Mouse (Mus musculus): ENCODE results near the gene Nudcd2.
A peak's percentile ranks its signal among the peaks of the same experiment; 100 is the strongest.
"Not testable (repeated sequence)": the region's sequence is repeated elsewhere in the genome, so short reads cannot be mapped to it uniquely, and the experiment has no call there.

Nudcd2 gene

DNA sequence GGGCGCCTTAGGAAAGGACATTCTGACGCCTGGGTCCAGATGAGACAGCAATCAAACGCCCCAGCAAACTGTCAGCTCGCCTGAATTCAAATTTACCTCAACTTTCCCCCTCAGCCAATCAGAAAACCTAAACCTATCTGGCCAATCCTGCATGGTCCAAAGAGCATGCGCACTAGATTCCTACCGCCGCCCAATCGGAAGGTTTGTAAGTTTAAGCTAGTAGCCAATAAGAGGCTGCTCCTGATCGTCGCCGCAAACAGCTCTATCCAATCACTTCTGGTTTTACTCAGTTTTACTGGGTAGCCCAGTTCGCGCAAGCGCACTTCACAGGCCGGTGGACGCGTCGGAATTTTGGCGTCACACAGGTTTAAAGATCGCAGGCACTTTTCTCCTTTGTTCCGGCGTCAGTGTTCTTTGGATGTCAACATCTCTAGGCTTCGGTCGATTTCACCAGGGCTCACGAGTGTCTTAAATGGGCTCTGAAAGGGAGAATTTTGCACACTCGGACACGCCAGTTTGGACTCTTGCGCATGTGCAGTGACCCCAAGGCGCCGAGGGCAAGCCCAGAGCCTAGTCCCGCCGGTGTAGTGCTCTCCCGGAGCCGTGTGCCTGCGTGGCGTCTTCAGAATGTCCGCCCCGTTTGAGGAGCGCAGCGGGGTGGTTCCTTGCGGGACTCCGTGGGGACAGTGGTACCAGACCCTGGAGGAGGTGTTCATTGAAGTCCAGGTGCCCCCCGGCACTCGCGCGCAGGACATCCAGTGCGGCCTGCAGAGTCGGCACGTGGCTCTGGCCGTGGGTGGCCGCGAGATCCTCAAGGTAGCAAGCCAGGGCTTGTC is at the start of gene Nudcd2, which contains the start of gene Hmmr:
Gene Nudcd2 (plus strand): TSS at position 329 of the 836 bp plus-strand sequence.
Gene Hmmr (minus strand): TSS at position 84 of the 836 bp plus-strand sequence.
- peak; percentile 99 for DNase-seq (ENCODE audit: low read depth)

DNA sequence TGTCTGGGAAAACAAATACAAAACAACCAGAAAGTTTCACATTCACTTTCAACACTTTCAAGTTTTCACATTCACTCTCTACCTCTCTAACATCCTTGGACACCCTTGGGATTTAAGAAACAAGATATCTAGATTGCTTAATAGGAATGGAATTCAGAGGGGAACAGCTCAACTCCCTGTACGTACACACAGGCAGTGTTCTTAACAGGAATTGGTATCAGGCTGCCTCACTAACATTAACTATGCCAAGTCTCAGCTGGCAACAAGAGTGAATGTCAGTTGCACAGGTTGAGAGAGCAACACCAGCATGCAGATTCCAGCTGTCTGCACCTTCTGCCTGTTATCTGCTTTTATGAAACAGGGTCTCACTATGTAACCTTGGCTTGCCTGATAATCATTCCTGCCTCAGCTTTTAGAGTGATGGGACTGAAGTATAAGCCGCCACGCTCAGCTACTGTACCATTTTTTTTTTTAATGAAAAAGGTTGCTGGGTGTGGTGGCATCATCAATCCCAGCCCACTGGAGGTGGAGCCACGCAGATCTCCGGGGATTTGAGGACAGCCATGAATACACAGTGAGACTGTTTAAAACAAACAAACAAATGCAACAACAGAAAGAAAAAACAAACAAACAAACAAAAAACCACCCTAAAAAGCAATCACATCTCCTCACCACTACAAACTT is 42.9 kb upstream of the Nudcd2 start:
- DNase-seq (ENCODE audit: low read depth), result peak; percentile 43

DNA sequence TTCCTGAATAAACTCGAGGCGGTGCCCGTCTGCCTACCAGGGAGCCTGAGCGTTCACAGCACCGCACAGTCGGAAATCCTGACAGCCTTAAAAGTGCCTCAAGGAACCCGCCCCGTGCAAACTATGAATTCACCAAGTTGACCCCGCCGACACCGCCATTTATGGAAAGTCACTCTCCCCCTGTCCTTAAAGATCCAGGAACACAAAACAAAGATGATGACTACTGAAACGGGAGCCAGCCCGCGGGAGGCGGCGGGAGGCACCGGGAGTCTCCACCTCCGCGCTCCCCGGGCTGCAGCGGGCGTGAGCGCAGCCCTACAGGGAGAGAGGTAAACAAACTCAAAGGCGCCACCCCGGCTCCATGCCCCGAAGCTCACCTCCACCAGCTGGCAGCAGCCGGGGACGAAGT is 41.4 kb upstream of the Nudcd2 start:
- DNase-seq (ENCODE audit: low read depth), result no peak

DNA sequence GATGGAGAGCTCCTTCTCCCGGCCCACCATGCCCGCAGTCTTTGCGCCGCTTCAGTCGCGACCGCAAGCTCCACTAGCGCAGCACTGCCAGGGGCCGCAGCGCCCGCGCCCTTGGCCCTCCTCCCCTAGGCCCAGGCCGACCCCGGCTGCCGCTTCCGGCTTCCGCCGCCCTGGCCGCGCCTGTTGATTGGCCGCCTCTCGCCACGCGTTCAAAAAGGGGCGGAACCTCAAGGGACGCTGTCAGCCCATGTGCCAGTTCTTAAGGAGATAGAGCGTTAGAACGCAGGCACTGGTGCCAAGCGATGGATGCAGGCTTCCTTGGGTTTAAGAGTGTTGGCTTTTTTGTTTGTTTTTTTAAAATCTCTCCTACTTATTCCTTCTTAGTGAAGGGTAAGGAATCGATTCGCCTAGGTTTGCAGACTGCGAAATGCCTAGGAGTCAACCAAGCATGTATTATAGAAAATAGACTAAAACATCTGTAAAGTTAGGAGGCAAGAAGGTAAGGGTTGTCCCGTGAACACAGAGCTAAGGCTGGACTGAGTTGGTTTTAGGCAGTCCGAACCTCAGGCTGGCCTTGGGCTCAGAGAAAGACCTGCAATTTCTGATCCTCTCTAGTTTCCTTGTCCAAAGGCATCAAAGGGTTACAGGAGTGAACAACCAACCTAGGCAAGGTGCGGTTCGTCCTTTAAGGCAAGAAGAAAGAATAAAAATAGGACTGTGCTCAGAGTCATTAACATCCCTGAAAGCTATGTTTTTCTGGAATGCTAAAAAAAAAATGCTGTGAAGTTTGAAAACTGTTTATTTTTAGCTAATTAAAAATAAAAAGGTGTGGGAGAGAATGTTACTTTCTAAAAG is 40.7 kb upstream of the Nudcd2 start:
- peak; percentile 96 for DNase-seq (ENCODE audit: low read depth)

DNA sequence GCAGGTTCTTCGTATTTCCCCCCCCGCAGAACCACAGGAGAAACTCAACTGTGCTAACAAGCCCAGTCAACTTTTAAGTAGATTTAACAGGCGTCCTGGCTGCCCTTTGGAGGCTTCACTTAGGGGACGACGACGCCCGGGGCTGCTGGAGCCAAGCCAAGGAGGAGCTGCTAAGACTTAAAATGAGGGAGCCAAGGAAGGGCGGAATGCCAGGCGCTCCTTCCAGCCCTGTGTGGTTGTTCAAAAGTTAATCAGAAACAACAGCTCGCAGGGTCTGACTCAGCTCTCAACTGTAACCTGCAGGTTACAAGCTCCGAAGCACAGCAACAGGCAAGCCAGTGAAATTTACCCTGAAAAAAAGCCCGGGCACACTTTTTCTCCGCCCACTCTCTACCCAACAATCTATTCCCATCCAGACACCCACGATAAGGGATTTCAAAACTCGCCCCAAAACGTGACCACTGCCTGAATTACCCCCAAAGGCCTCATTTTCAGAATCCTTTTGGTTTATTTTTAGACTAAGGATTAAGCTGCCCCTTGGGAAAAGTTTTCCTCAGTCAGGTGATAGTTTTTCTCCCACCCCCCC is 40.0 kb upstream of the Nudcd2 start:
- peak; percentile 61 for DNase-seq (ENCODE audit: low read depth)

DNA sequence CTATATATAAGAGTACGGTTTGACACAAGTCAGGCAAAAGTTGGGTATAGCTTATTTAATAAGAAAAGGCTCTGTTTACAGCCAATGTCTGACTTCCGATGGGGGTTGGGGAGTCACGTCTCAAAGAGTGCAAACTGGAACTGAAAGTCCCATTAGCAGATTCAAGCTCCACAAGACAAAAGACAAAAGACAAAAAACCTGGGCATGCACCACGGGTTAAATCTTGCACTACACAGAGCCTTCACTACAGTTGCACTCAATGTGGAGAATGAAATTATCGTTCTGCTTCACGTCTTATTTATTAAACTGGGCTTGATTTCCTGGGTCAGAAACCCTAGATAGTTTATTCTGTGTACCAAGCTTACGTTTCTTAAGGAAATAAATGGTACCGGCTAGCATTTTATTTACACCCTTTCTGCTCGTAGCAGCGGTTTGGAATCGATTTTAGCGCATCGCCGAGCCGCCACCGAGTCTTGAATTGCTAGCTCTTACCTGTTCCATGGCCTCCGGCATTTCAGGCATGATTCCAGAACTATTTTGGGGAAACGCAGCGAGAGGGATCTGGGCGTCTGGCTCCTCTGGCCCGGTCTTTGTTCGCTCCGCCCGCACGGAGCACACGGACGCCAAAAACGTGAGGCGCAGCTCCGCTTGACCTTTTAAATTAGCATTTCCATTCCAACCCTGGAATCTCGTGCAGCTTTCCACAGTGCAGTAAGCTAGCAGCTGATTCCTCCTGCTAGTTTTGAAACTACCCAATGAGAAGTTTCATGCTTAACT is 39.0 kb upstream of the Nudcd2 start:
- DNase-seq (ENCODE audit: low read depth), result peak; percentile 87

DNA sequence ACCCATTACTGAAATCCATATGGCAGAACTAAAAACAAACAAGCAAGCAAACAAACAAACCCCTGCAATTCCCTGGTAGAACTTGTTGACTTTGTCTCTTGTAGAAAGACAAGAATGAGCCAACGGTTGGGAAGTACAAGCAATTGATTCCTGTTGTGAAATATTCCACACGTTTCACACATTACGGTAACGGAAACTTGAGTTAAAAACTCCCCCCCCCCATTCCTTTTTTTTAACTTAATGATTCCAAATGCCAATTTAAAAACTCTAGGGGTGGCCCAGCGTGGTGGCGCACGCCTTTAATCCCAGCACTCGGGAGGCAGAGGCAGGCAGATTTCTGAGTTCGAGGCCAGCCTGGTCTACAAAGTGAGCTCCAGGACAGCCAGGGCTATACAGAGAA is 38.4 kb upstream of the Nudcd2 start, which contains the start of gene Mat2b:
Gene Mat2b (minus strand): TSS at position 101 of the 400 bp plus-strand sequence.
- no peak for DNase-seq (ENCODE audit: low read depth)

DNA sequence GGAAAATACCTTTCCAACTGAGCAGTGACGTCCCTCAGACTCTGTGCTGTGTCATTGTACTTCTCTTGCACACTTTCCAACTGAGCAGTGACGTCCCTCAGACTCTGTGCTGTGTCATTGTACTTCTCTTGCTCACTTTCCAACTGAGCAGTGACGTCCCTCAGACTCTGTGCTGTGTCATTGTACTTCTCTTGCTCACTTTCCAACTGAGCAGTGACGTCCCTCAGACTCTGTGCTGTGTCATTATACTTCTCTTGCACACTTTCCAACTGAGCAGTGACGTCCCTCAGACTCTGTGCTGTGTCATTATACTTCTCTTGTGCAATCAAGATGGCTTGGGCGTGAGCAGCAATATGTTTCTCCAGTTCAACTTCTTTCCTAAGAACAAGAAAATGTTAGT is 23.6 kb upstream of the Nudcd2 start:
- not testable (repeated sequence) for DNase-seq (ENCODE audit: low read depth)

DNA sequence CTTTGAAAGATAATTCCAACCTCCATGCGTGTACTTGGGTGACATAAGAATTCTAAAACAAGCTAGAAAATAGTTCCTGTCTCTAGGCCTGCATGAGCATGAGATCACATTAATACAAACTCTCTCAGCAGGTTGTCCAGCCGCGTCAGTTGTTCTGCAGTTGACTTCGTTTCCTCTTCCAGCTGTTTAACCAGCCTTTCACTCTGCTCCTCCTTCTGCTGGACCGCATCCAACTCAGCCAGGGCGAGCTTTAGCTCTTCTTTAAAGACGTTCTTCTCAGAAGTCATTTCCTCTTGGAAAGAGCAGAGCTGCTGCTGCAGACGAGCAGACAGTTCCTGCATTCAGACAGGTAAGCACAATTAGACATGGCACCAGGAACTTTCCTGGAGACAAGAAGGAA is 19.6 kb upstream of the Nudcd2 start:
- DNase-seq (ENCODE audit: low read depth), result no peak

DNA sequence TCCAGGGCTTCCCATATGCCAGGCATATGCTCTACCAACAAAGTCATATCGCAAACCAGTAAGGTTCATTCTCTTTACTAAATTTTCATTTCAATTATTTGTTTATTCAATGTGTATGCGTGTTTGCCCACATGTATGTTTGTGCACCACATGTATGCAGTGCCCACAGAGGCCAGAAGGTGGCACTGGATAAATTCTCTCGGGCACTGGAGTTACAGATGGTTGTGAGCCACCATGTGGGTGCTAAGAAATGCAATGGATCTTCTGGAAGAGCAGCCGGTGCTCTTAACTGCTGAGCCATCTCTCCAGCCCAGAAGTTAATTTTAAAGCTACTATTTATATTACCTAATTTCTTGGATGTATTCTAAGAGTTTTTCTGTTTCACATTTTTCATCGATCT is 17.9 kb upstream of the Nudcd2 start:
- peak; percentile 53 for DNase-seq (ENCODE audit: low read depth)

DNA sequence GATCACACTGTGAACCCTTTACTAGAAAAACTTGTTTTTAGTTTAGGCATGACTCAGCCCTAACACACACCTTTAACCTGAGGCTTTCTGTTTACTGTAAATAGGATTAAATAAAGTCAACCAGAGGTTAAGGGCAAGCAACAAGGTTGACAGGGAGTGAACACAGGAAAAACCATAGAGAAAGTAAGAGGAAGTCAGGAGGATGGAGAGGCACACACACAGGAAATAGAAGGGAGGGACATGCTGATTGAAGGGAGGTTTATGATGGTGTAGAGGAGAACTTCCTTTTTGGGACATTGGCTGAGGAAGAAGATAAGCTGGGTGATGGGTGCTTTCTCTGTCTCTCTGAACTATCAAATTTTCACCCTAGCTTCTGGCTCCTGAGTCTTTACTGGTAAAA is 15.1 kb upstream of the Nudcd2 start:
- DNase-seq (ENCODE audit: low read depth), result peak; percentile 33

DNA sequence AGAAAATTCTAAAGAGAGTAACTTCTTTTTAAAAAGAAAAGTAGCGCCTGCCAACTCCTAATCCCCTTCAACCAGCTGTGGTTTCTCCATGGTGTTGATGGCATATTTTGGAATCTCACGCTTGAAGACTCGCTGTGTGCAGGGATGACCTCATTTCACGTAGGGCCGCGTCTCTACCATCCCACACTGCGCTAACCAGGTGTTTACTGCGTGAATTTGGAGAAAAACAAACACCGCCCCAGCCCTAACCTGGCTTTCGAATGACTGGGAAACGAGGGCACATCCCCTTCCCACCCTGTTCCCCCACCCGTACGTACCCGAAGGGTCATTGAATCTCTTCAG is 499 bp upstream of the Nudcd2 start:
- no peak for DNase-seq (ENCODE audit: low read depth)

DNA sequence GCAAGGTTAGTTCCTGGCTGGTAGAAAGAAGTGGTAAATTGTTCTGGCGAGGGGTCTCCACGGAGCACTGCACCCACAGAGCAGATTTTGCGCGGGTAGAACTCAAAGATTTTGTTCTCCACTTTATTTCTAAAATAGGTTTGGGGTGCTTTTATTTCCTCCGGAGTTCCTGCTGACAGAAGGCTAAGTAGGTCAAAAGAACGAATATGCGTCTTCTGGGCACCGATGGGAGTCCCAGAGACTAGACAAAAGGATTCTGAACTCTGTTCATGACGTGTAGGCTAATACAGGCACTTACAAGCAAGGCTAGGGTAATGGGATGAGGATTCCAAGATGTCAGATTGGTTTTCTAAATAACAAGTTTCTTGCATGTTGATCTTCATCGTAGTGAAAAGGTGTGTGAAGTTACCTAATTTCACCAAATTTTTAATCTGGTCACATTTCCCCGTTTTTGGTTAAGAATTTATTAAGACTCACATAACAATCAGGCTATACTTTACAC is 835 bp downstream of the Nudcd2 start:
- peak; percentile 34 for DNase-seq (ENCODE audit: low read depth)

DNA sequence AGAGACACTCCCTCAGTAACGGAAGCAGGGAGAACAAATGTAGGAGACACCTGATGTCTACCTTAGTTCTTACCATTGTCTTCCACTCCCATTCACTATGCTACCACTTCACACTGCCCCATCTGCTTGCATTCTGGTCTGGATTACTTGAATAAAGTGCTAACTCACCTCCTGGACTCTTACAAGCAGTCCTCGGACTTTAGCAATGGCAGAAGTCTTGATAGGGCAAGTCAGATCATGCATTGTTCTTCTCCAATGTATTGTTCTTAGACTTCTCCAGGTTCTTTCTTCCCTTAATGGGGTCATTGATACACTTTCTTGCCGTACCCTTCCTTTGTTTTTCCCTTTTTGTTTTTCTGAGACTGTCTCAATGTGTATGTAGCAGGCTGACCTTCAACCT is 3.9 kb downstream of the Nudcd2 start:
- no peak for DNase-seq (ENCODE audit: low read depth)

DNA sequence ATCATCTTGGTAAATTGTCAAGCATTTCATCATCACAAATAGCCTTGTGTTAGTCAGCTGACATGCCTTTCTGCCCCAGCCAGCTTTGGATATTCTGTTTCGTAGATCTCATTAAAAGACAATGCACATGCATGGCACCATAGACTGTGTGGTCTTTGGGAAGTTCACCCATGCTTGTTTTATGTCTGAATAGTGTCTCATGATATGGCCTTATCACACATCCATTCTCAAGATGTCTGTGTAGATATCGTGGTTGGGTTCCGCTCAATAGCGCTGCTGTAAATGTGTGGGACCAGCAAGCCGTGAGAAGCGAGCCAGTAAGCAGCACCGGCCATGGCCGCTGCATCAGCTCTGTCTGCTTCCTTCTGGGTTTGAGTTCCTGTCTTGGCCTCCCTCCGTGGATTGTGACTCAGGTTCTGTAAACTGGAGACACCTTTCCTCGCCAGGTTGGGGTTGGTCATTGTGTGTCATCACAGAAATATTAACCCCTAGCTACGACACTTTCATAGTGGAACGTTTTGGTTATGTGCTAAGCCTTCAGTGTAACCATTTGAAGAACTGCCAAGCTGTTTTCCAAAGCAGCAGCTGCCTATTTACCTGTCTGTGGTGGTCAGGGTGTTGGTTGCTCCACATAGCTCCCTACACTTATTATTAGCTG is 8.3 kb downstream of the Nudcd2 start:
- DNase-seq (ENCODE audit: low read depth), result no peak

DNA sequence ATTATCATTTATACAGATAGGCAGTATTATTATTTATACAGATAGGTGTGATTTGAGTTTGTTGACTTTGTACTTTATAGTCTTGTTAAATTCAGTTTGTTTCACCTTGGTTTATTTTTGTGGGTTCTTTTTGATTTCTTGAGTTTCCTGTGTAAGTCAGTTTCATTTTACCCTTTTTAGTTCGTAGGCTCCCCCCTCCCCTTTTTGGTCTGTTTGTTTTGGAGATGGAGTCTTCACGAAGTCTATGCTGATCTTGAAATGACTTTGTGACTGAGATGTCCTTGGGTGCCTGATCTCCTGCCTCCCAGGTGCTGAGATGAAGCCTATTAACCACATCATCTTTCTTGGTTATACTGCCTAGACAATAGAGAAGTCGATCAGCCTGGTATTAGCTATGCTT is 10.9 kb downstream of the Nudcd2 start:
- DNase-seq (ENCODE audit: low read depth), result peak; percentile 73

DNA sequence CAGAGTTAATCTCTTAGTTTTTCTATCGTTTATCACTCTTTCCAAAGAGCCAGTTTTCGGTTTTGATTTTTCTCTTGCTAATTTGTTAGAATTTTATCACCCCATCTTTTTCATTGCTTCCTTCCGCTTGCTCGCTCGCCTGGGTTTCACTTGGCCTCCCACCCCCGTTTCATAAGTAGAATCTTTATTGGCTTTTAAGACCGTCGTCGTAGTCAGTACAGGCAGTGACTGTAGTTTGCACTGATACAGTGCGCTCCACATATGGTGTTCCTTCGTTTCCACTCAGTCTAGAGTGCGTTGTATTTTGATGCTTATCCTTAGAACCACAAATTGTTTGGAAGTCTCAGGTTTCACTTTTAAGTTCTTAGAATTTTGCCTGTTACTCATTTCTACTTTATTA is 12.9 kb downstream of the Nudcd2 start:
- DNase-seq (ENCODE audit: low read depth), result peak; percentile 74

DNA sequence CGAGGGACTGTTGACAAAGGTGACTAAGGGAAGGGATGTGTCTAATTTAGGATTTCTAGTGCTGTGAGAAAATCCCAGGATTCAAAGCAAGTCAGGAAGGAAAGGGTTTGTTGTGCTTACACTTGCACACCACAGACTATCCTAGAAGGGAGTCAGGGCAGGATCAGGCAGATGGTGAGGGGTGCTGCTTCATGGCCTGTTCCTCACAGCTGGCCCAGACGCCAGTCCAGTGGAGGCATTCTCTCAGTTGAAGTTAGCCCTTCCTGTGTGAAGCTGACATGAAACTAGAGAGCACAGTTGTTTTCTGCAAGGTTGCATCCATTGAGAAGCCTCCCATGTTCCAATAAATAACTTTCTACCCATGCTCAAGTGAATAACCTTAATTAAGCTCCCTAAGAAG is 14.2 kb downstream of the Nudcd2 start:
- DNase-seq (ENCODE audit: low read depth), result no peak

DNA sequence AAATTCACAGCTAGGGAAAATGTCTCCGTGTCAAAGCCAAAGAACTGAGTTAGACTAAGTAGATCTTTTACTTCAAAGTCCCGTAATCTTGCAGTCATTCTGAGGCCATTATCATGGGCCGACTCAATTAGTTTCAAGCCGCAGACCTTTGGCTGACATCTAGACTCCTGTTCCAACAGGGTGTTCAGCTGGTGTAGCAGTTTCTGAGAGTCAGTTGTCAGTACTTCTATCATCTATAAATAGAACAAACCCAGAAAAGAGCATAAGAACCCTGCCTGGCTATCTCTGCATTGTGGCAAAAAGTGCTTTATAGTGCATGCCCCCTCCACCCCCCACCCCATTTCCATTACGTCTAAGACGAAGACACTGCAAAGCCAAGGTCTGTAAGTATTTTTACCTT is 20.4 kb downstream of the Nudcd2 start:
- no peak for DNase-seq (ENCODE audit: low read depth)

DNA sequence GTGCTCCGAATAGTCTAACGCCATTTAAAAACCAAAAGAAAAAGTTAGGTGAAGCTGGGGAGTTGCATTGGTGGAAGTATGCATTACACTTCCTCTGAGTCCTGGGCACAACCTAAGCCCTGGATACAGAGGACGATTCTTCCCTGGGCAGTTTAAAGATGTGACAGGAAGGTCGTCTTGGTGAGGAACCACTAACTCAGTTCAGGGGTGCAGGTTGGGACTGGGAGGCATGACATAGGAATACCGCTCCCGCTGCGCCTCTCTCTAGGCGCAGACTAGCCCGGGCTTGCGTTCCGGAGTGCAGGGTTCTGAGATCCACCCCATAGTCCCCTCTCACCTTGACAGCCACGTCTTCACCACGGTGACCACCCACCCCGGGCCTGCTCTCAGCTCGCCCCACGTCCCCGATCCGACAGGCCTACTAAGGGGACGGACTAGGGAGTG is 21.2 kb downstream of the Nudcd2 start:
- DNase-seq (ENCODE audit: low read depth), result peak; percentile 70
